Mouse (Mus musculus) skeletal muscle tissue, adult 2 months (tissue): Measurements from ENCODE around the gene Nup37.

Experiments
- DNase-seq: peaks from one replicate; pipeline ENCODE4 v3.0.0-alpha.2; 2012; ENCODE audit warnings: low read depth, low spot score

Nup37 gene

GRCm38 (mm10) chr10:88146707-88147477 is at the start of gene Nup37, which contains the start of gene Parpbp:
Nup37 (plus strand) TSS chr10:88146992.
Parpbp (minus strand) TSS chr10:88146941.
- peak; percentile 60 for DNase-seq

GRCm38 (mm10) chr10:88106169-88106568 is 40.6 kb upstream of the Nup37 start:
- no peak for DNase-seq

DNA sequence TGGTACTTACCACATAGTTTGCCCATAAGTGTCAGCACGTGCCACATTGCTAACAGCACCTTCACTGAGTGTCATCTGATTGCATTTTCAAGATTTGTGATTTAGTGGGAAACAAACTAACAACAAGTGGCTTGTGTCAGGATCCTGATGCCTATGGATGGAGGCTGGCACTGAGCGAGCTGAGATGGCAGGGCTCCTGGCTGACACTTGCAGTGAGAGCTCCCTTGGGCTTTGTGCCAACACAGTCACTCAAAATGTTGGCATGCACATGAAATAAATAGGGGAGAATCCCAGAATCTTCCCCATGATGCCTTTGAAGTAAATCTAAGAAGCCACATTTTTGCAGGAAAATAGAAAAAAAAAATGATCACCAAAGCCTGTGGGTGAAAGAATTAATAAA is 33.5 kb upstream of the Nup37 start:
- DNase-seq: no peak

- no peak for DNase-seq
These were observed 27.1 kb upstream of the Nup37 start for GRCm38 (mm10) chr10:88119721-88120120.

DNA sequence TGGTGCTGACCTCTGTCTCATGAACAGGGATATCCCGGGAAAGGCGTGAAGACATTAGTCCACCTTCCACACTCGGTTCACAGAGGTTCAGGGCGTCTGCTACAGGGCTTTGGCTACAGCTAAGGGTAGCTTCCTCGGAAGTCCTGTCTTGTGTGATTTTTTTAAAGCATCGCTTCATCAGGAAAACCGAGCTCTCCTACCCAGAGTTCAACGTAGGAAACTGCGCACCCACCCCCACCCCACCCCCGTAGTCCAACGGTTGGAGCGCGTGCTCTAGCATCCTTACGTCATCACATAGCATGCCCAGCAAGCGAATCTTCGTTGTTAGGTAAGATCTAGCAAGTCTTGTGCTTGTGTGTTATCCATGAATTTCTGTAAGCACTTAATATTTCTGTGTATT is 11.2 kb upstream of the Nup37 start:
- no peak for DNase-seq

DNA sequence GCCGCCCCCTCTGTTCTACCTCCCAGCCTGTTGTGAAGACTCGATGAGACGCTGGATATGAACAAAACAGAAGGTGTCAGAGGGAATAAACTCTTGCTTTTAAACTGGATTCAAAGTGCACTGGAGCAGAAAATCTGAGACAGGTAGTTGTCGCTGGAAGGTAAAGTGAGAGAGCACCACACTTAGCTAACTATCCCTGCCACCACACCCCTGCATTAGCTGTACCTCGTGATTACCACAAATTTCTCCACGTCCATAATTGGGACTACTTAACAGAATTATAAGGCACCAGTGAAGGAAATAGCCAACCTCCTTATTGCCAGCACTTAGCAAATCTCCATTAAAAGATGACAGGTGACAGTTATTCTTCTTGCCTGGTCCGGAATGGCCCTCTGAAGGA is 605 bp upstream of the Nup37 start:
- no peak for DNase-seq

- DNase-seq: no peak
These were observed 3.6 kb downstream of the Nup37 start for GRCm38 (mm10) chr10:88150381-88150780.

GRCm38 (mm10) chr10:88151658-88152057 is 4.9 kb downstream of the Nup37 start:
- no peak for DNase-seq

GRCm38 (mm10) chr10:88162096-88162495 is 15.3 kb downstream of the Nup37 start:
- DNase-seq: no peak

GRCm38 (mm10) chr10:88162676-88163075 is 15.9 kb downstream of the Nup37 start:
- DNase-seq: no peak

GRCm38 (mm10) chr10:88166158-88166557 is 19.4 kb downstream of the Nup37 start:
- DNase-seq: no peak

GRCm38 (mm10) chr10:88167438-88168077 is 20.8 kb downstream of the Nup37 start:
- DNase-seq: no peak

DNA sequence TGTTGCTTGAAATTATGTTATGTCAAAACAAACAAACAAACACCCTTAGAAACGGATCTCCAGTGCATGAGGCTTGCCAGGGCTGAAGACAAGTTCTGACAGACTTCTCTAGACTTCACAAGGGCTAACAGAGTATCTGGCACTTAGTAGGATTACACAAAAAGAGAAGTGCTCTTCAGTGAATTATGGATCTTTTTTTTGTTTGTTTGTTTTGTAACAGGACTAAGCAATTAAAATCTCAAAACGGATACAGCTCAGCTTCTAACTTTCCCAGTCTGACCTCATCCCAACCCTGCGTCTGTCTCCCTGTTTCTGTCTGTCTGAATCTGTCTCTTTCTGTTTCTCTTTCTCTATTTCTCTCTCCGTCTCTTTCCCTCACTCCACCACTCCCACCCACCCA is 53.7 kb downstream of the Nup37 start:
- DNase-seq: no peak

GRCm38 (mm10) chr10:88200951-88201638 is 54.3 kb downstream of the Nup37 start, which contains the start of gene Washc3:
Washc3 (plus strand) TSS chr10:88201093.
- peak; percentile 71 for DNase-seq

GRCm38 (mm10) chr10:88201650-88202049 is 54.9 kb downstream of the Nup37 start:
- DNase-seq: no peak

- no peak for DNase-seq
These were observed 55.8 kb downstream of the Nup37 start for GRCm38 (mm10) chr10:88202581-88202980.

DNA sequence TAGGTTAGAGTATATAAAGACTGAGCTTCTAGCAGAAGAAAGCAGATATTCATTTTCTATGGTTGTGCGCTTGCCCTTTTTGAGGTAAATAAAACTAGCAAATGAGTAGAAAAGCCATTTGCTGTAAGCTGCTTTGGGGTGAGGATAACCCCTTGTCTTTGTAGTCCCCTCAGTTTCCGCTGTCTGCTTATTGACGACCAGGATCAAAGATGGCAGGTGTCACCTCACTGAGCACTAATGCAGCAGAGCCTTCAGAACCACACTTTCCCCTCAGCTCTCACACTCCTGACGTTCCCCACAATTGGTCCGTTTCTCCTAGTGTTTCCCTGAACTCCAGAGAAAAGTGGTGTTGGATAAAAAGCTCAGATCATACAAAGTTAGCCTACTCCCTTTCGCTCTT is 56.4 kb downstream of the Nup37 start:
- DNase-seq: no peak

DNA sequence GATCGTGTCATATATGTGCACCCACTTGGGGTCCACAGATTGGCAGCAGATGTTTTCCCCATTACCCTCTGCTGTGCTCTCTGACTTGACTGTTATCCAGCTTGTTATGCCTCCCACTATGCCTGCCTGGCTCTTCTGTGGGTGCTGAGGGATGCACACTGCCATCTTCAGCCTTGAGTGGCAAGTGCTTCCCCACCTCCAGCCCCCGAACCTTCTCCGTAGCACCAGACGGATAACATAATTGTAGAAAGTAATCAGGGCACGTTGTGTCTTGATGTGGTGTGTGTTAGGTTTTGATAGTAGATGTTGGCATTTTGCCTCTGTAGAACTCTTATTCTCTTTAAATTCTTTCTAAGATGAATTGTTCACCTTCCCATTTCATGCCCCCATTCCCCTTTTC is 65.9 kb downstream of the Nup37 start:
- DNase-seq: no peak

GRCm38 (mm10) chr10:88214800-88215514 is 68.2 kb downstream of the Nup37 start:
- DNase-seq: no peak

DNA sequence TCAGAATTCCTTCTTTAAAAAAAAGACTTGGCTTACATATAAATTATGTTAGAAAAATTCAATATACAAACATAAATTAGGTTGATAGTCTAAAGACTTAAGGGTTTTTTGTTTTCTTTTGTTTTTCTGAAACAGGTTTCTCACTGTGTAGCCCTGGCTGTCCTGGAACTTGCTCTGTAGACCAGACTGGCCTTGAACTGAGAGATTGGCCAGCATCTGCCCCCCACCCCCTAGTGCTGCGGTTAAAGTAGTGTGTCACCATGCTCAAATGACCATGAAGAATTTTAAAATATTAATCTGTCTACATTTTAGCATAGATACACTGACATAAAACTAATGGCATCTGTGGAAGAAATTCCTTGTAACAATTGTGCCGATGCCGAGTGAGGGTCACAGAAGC is 71.4 kb downstream of the Nup37 start:
- DNase-seq: no peak

DNA sequence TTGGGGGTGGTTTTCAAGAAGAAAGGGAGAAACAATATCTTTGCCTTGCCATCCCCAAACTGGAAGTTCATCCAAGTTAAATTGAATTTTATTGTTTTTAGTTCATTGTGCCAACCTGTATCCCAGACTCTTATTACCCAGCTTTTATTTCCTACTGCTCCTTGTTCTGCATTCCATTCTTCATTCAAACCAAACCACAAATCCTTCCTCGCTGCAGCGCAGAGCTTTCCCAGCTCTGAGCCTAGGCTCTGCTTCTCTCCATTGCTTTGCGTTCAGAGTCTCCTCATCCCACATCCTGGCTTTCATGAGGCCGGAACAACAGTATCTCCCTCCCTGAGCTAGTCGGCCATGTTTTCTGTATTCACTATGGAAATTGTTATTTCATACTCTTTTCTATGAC is 74.9 kb downstream of the Nup37 start:
- DNase-seq: no peak

GRCm38 (mm10) chr10:88225421-88225820 is 78.6 kb downstream of the Nup37 start:
- DNase-seq: peak; percentile 57
